Mouse (Mus musculus) urinary bladder, postnatal 25 days (tissue): ENCODE measurements around the gene Ddx59.

Experiments
- DNase-seq: peaks from one replicate; pipeline ENCODE4 v3.0.0; 2022; ENCODE audit warnings: low spot score

The Ddx59 gene

DNA sequence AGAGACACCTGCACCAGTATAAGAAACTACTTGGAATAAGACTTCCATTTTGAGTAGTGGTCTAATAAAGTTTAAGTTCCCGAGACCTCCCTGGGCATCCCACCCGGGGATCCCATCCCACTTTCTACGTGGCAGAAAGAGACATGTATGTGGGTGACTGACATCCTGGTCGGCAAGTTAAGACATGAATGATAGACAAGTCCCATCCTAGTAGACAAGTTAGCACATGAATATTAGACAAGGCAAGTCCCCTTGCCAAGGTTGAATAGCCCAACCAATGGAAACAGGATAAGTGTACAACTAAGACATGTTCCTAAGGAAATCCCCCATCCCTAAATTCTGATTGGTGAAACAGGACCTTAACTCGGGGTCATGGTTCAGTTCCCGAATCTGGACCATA, 34.5 kb downstream of the Ddx59 start:
- DNase-seq = no peak

DNA sequence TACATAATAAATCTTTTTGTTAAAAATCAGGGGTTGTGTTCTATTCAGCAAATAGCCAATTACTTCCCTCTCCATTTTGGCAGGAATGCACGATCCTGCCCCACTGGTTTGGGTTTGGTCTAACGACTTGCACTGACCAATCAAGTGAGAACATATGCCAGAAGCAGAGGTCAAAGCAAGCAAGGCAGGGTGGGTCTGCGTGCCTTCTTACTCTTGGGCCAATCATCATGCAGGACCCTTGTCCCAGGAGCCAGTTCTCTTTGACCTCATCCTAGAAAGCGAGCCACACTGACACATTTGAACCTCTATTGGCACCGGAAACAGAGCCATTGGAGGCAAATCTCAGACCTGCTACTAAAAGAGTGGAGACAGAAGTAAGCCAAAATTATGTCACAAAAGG, 35.1 kb downstream of the Ddx59 start:
- DNase-seq = no peak

DNA sequence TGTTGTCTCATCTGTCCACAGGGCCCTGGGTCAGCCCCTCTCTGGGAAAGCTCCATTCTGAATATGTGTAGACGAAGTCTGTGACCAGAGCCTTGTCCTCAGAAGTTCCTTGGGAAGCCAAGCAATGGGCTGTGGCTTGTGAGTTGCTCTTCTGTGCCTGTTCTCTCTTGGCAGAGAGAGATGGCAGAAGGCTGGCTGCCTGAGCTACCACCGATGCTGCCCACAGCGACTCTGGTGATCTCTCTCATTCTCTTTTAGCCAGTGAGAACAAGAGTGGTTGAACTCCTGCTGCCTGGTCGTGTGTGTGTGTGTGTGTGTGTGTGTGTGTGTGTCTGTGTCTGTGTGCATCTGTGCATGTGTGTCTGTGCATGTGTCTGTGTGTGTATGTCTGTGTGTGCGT, 37.4 kb downstream of the Ddx59 start:
- DNase-seq = no peak

DNA sequence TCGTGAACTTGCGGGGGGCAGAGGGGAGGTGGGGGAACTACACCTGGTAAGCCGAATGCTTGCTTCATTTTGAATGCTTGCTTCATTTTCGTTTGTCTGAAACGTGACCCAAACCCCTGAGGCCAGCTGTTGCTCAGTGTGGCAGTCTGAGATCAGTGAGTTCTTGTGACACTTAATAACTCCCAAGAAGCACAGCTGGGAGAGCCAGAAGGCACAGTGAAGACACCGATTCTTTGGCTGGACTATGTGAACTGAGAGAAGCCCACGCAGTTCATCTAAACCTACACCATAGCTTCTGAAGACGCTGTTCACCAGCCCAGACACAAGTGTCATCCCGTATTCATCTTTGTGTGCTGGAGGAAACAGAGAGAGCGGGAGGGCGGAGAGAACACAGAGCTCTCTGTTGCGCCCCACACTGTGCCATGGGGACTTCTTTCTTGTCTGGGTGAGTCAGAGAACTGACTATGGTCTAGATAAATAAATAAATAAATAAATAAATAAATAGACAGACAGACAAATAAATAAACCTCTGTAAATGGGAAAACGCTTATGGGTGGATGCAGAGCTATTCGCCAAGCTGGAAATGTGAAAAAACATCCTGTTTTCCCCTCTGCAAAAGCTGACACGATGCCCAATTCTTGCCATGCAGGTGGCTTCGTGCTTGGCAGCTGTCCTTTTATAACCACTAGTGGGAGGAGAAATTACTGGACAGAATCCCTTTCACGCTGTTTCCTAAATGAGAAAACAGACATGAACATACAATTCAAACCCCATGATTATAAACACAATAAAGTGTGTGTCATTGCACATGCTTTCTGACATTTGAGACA, 40.9 kb downstream of the Ddx59 start:
- no peak for DNase-seq

DNA sequence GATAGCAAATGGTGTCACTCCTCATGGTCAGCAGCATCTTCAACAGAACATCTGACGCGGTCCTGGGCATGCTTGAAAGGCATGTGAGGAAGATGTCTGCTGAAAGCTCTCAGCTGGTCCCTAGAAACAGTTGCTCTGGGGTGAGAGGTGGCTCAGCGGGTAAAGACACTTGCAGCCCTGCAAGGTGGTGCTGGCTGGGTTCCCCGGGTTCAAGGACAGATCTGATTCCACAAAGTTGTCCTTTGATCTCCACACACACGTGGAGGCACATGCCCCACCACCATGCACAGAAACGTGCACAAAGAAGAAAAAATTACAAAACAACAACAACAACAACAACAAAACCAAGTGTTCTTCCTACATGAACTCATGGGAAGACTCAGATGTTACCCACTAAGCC, 41.7 kb downstream of the Ddx59 start:
- no peak for DNase-seq

DNA sequence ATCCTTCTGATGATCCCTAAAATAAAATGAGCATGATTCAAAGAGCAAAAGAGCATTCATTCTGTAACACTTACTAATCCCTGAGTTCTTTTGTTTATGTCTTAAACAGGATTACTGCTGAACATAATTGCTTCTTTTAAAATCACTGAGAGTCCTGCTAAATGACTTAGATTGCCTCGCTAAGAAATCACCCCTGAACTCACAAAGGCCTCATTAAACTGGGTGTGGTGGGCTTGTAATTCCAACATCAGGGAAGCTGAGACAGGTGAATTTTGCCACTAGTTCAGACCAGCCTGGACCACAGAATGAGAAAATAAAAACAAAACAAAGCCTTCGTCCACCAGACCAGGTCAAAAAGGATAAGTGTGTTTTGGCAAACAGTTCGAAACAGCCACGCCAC, 42.3 kb downstream of the Ddx59 start:
- DNase-seq = no peak

DNA sequence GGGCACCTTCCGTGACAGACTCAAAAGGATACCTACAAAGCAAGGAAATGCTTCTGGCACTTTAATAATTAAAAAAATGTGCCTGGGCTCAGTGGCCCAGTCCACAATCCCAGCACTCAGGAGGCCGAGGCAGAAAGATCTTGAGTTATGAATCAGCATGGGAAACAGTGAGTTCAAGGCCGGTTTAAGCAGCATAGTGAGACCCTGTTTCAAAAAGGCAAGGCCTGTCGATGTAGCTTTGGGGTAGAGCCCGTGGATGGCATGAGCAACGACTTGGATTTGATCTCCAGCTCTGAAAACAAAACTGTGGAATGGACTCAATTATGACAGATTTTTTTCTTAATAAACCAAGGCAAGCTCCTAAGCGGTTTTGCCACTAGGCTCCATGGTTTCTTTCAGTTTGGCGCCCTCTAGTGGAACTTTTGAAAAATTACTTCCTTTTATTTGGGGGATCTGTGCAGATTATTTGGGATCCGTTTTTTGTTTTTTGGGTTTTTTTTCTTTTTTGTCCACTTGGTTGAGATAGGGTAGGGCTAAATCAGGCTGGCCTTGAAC, 43.7 kb downstream of the Ddx59 start:
- no peak for DNase-seq

DNA sequence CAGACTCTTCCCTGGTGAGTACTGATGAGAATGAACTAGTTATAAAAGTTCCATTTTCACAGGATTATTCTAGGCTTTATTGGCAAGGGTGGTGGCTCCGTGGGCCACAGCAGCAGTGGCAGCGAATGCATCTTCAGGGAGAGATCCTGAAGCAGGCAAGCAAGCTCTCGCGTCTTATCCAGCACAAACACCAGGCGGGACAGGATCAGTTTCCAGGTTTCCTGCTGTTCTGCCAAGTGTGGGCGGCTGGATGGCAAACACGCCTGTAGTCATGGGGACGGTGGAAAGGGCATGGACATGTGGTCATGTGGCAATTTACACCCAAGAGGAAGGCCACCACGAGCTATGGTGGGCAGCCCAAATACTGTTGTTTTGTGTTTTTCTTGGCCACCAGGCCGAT, 47.4 kb downstream of the Ddx59 start:
- DNase-seq = no peak

DNA sequence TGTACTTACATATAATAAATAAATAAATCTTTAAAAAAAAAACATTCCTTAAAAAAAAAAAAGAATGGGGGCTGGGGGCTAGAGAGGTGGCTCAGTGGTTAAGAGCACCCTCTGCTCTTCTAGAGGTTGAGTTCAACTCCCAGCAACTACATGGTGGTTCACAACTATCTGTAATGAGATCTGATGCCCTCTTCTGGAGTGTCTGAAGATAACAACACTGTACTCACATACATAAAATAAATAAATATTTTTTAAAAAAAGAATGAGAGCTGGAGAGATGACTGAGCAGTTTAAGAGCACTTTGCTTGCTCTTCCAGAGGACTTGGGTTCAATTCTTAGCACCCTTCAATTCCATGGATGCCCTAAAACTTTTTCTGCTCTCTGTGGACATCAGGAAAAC, 50.1 kb downstream of the Ddx59 start:
- DNase-seq = no peak

DNA sequence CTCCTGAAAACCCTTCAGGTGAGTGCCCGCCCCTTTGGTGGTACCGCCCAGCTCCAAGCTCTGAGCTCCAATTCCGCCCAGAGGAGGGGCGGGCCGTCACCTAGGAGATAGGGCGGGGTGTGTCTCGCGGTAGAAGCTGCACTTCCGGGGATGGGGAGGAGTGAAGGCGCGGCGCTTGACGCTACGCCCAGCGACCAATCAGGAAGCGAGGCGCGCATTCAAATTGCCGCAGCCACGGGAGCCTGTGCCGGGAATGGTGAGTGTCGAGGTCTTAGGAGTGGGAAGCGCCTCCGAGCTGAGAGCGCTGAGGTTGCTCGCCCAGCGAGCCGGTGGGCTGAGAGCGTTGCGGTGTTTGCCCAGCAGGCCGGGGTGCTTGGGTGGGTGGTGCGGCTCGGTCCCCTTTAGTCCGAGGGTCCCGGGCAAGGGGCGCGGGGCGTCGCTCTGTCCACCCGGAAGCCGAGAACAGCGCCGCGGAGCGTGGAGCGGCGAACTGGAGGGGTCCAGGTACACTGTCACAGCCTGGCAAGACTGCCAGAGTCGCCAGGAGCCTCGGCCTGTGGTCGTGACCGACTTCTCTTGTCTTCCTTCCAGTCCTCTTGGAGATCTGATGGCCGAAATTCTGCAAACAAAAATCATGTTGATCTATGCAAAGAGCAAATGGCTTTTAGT, 51.2 kb downstream of the Ddx59 start, which contains the start of gene Kif14:
Kif14 (plus strand) TSS at position 201 of the 669 bp plus-strand sequence.
- peak; percentile 91 for DNase-seq

DNA sequence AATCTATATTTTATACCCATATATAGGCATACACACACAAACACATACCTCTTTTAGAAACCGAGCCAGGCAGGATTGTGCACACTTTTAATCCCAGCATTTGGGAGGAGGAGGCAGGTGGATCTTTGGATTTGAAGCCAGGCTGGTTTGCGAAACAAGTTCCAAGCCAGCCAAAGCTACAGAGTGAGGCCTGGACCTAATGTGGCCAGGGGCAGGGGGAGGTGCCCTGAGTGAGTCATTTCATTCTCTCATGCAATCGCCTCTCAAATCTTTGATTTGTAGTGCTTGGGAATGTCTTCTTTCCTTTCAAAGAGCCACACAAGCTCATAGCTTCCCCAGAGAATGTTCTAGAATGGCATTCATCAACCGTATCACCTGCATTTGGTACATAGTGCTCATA, 54.3 kb downstream of the Ddx59 start:
- DNase-seq = no peak

DNA sequence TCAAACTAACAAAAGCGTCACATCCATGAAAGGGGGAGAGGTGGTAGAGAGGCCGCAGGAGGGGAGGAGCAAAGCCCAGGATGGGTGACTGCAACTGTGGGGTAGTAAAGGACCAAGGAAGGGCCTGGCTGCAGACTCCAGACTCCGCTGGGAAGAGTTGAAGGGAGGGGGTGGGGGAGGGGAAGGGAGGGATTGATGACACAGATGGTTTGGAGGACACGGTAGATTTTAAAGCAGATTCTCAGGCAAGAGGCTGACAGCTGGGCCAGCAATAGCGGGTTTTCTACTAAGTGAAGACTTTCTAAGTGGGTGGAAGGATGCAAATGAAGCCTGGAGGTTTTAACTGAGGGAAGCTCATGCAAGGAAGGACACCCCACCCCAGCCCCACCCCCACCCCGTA, 55.4 kb downstream of the Ddx59 start:
- DNase-seq = no peak
